Mouse (Mus musculus): Measurements from ENCODE around the gene Cd101. TPM values are rescaled to one million over a fixed set of nuclear protein-coding genes. Genes with fewer than 3 reads are reported as not detected.

The Cd101 gene
- polyA plus RNA-seq, 1 experiment from 2014 or later = not detected

DNA sequence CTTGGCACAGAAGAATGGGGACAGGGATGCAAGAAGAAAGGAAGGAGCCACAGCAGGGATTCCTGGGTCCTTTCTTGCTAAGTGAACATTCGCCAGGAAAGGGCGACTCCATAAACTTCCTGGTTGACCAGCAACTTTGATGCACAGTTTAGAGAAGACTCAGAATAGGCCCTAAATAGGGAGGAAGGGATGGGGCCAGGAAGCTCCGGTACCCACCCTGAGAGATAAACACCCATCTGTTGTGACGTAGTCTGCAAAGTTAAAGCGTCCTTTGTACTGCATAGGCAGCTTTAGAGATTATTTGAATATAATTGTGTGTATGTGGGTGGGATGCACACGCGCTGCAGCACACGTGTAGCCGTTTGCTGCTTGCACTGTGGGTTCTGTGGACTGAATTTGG lies 5.2 kb upstream of the Cd101 start:
- peaks cover 11% of the 10 kb centered on the region; the same call in 1 of the 2 replicates for H3K4me1 ChIP-seq (replicated peaks)
- H3K4me3 ChIP-seq = no peak overlapping the region
- no peaks in the 10 kb centered on the region for H3K36me3 ChIP-seq
- WGBS = 87% methylated on average over 9 of the region's 9 CpGs
- no peaks in the 10 kb centered on the region for H3K27me3 ChIP-seq (ENCODE audit: insufficient read depth, poor library complexity, severe bottlenecking)
- DNase-seq (ENCODE audit: low spot score) = no peak
- no peaks in the 10 kb centered on the region for H3K9me3 ChIP-seq
- no peak overlapping the region for H3K27ac ChIP-seq

- Histone ChIP-seq H3K4me3 (no peak overlapping the region), H3K27ac (no peak overlapping the region), H3K9me3 (no peaks in the 10 kb centered on the region), H3K36me3 (no peaks in the 10 kb centered on the region), H3K27me3 (ENCODE audit: insufficient read depth, poor library complexity, severe bottlenecking) (no peaks in the 10 kb centered on the region), H3K4me1 (replicated peaks) (peaks cover 11% of the 10 kb centered on the region; the same call in 1 of the 2 replicates)
- DNase-seq (ENCODE audit: low spot score) = no peak
- WGBS = 67% methylated on average over 4 of the region's 4 CpGs
Measured at GRCm38 (mm10) chr3:101033644-101034043, 4.3 kb upstream of the Cd101 start.

DNA sequence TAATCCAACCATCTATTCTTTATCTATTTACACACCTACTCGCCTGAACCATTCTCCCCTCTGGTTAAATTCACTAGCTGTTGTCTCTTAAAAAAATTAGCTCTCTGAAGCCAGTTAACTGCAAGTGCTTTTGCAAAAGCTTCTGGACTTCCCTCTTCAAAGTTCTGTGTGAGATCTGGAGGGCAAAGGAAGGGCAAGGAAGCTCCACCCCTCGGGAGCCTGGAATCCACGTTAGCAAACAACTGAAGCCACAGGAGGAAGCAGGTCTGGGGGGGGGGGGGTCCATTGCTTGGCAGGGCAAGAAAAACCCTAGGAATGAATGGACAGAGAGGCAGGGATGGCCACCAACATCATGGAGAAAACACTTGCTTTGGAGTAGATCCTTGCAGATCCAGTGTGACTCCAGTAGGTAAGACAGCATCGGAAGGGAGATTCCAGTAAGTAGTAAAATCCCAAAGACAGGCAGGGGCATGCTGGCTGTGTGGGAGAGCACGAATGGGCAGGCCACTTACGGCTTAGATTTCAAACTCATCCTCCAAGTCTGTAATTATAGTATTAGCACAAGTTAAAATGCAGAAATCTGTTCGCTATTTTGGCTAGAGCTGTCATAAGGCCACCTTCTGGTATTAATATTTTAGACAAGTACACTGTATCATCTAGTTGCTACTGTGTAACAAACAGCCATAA lies 2.2 kb upstream of the Cd101 start:
- H3K27me3 ChIP-seq (ENCODE audit: insufficient read depth, poor library complexity, severe bottlenecking) = no peaks in the 10 kb centered on the region
- no peaks in the 10 kb centered on the region for H3K36me3 ChIP-seq
- no peak for DNase-seq (ENCODE audit: low spot score)
- no peaks in the 10 kb centered on the region for H3K4me1 ChIP-seq (replicated peaks)
- H3K9me3 ChIP-seq = no peaks in the 10 kb centered on the region
- WGBS = 67% methylated on average over 7 of the region's 7 CpGs
- no peak overlapping the region for H3K27ac ChIP-seq
- H3K4me3 ChIP-seq = no peak overlapping the region

DNA sequence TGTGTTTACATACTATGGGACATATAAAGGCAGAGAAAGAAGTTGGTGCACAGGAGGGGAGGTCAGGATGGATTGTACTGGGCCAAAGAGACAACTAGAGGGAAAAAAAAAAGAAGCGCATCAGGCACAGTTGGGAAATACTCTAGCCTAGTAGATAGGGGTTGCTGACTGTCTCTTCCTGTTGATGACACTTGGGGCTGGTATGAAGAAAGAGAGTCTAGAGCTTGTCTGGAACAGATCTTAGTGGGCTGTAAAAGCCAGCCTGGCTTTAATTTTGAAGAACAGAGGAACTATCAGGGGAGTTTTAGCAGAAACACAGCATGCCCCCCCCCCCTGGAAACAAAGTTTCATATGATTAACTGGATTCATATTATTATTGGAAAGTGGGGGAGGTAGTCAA lies 1.3 kb upstream of the Cd101 start:
- no peaks in the 10 kb centered on the region for H3K9me3 ChIP-seq
- DNase-seq (ENCODE audit: low spot score) = no peak
- 97% methylated on average over 1 of the region's 1 CpGs for WGBS
- no peak overlapping the region for H3K27ac ChIP-seq
- no peak overlapping the region for H3K4me3 ChIP-seq
- no peaks in the 10 kb centered on the region for H3K36me3 ChIP-seq
- no peaks in the 10 kb centered on the region for H3K4me1 ChIP-seq (replicated peaks)
- H3K27me3 ChIP-seq (ENCODE audit: insufficient read depth, poor library complexity, severe bottlenecking) = no peaks in the 10 kb centered on the region

GRCm38 (mm10) chr3:101026741-101027140 lies 2.6 kb downstream of the Cd101 start:
- Histone ChIP-seq H3K9me3 (no peaks in the 10 kb centered on the region), H3K27ac (no peak overlapping the region), H3K27me3 (ENCODE audit: insufficient read depth, poor library complexity, severe bottlenecking) (no peaks in the 10 kb centered on the region), H3K36me3 (no peaks in the 10 kb centered on the region), H3K4me1 (replicated peaks) (no peaks in the 10 kb centered on the region), H3K4me3 (no peak overlapping the region)
- DNase-seq (ENCODE audit: low spot score) = no peak
- WGBS = 93% methylated on average over 1 of the region's 1 CpGs

- Histone ChIP-seq H3K4me1 (replicated peaks) (peaks cover 3% of the 10 kb centered on the region; the same call in 1 of the 2 replicates), H3K9me3 (no peaks in the 10 kb centered on the region), H3K36me3 (no peaks in the 10 kb centered on the region), H3K27me3 (ENCODE audit: insufficient read depth, poor library complexity, severe bottlenecking) (no peaks in the 10 kb centered on the region), H3K27ac (no peak overlapping the region), H3K4me3 (no peak overlapping the region)
- no peak for DNase-seq (ENCODE audit: low spot score)
- 87% methylated on average over 6 of the region's 6 CpGs for WGBS
Measured at GRCm38 (mm10) chr3:101022967-101023366, 6.4 kb downstream of the Cd101 start.

DNA sequence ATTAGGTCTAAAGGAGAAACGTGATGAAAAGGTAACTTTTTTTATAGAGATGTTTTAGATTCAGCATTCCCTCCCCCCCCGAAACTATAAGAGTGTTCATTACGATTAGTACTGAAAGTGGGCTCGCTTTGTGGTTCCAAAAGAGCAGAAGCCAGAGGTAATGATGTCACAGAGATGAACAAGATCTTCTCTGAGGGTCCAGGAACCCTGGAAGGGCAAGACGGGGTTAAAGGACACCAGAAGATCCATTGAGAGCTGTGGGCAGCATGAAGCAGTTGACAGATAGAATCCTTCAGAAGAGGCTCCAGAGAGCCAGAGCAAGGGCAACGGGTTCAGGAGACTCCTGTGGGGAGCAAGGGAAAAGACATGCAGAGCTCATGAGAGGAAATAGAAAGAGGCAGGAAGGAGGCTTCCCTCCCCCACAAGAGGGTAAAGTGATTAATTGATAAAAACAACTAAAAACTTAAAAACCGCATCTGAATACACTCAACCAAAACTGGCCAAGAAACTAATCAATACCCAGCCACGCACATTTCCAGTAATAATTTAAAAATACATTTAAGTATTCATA lies 7.8 kb downstream of the Cd101 start:
- DNase-seq (ENCODE audit: low spot score) = no peak
- no peak overlapping the region for H3K27ac ChIP-seq
- no peaks in the 10 kb centered on the region for H3K27me3 ChIP-seq (ENCODE audit: insufficient read depth, poor library complexity, severe bottlenecking)
- peaks cover 3% of the 10 kb centered on the region; the same call in 1 of the 2 replicates for H3K4me1 ChIP-seq (replicated peaks)
- no peak overlapping the region for H3K4me3 ChIP-seq
- no peaks in the 10 kb centered on the region for H3K9me3 ChIP-seq
- H3K36me3 ChIP-seq = no peaks in the 10 kb centered on the region
- 72% methylated on average over 8 of the region's 8 CpGs for WGBS

DNA sequence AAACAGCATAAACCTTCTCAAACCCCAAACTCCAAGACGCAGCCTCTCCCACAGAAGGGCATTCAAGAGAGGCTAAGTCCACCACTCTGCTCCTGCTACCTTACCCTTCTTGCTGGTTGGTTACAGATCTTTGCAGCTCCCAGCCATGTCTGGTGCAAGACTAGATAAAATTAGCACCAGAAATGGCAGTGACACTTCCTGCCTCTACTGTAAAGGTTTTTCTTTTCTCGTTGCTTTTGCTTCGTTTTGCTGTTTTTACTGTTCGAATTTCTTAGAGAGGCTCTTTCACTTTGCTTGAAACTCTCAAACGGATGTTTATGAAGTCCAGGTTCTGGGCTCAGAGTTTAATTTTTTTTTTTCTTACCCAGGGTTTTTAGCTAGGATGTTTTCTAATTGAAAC lies 8.3 kb downstream of the Cd101 start:
- Histone ChIP-seq H3K4me3 (no peak overlapping the region), H3K9me3 (no peaks in the 10 kb centered on the region), H3K27ac (no peak overlapping the region), H3K27me3 (ENCODE audit: insufficient read depth, poor library complexity, severe bottlenecking) (no peaks in the 10 kb centered on the region), H3K36me3 (no peaks in the 10 kb centered on the region), H3K4me1 (replicated peaks) (peaks cover 3% of the 10 kb centered on the region; the same call in 1 of the 2 replicates)
- no peak for DNase-seq (ENCODE audit: low spot score)
- WGBS = 80% methylated on average over 5 of the region's 5 CpGs

- WGBS = 86% methylated on average over 6 of the region's 6 CpGs
- Histone ChIP-seq H3K36me3 (no peaks in the 10 kb centered on the region), H3K9me3 (no peaks in the 10 kb centered on the region), H3K27ac (no peak overlapping the region), H3K4me1 (replicated peaks) (peaks cover 7% of the 10 kb centered on the region; the same call in 1 of the 2 replicates), H3K4me3 (no peak overlapping the region), H3K27me3 (ENCODE audit: insufficient read depth, poor library complexity, severe bottlenecking) (no peaks in the 10 kb centered on the region)
- DNase-seq (ENCODE audit: low spot score) = no peak
Measured at GRCm38 (mm10) chr3:101018494-101018893, 10.9 kb downstream of the Cd101 start.

GRCm38 (mm10) chr3:101016050-101016449 lies 13.3 kb downstream of the Cd101 start:
- Histone ChIP-seq H3K27ac (no peak overlapping the region), H3K4me3 (no peak overlapping the region), H3K4me1 (replicated peaks) (peaks cover 11% of the 10 kb centered on the region), H3K27me3 (ENCODE audit: insufficient read depth, poor library complexity, severe bottlenecking) (no peaks in the 10 kb centered on the region), H3K9me3 (no peaks in the 10 kb centered on the region), H3K36me3 (no peaks in the 10 kb centered on the region)
- 94% methylated on average over 7 of the region's 7 CpGs for WGBS
- no peak for DNase-seq (ENCODE audit: low spot score)

DNA sequence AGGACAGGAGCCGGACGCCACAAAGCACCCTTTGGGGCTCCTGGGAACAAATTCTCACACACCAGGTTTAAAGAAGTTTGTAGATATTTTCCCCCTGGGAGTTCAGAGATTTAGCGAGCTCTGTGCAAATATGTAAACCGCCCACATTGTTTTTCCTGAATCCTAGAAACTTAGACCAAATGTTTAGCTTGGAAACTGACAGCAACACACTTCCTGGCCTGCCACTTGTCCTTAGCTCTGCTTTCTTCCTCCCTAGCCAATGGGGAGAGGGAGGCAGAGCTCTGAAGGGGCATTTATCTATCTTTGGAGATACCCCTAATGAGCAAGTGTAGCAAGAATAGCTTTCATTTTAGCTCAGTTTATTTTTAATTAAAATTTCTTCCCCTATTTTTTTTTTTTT lies 14.1 kb downstream of the Cd101 start:
- Histone ChIP-seq H3K27me3 (ENCODE audit: insufficient read depth, poor library complexity, severe bottlenecking) (no peaks in the 10 kb centered on the region), H3K4me1 (replicated peaks) (peaks cover 11% of the 10 kb centered on the region), H3K9me3 (no peaks in the 10 kb centered on the region), H3K36me3 (no peaks in the 10 kb centered on the region), H3K4me3 (no peak overlapping the region), H3K27ac (no peak overlapping the region)
- DNase-seq (ENCODE audit: low spot score) = no peak
- 70% methylated on average over 4 of the region's 4 CpGs for WGBS

GRCm38 (mm10) chr3:101013536-101013935 lies 15.8 kb downstream of the Cd101 start:
- Histone ChIP-seq H3K27ac (no peak overlapping the region), H3K4me3 (no peak overlapping the region), H3K27me3 (ENCODE audit: insufficient read depth, poor library complexity, severe bottlenecking) (no peaks in the 10 kb centered on the region), H3K36me3 (no peaks in the 10 kb centered on the region), H3K9me3 (no peaks in the 10 kb centered on the region), H3K4me1 (replicated peaks) (peaks cover 11% of the 10 kb centered on the region)
- no peak for DNase-seq (ENCODE audit: low spot score)
- 88% methylated on average over 3 of the region's 3 CpGs for WGBS

DNA sequence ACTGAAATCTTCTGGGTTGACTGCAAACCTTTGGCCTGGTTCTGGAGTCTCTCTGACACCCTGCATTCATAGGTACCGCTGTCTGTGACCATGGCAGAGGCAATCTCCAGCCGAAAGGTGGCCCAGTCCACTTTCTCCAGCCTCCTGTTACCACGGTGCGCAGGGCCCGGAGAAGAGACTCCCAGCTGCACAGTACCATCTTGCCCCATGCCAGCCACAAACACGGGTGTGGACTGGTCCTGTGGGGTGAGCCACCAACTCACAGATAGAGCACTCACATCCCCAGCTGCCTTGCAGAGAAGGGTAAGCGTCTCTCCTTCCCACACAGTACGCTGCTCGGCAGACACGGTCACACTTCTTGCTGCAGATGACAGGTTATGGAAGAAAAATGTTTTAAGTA lies 16.4 kb downstream of the Cd101 start:
- Histone ChIP-seq H3K9me3 (no peaks in the 10 kb centered on the region), H3K36me3 (no peaks in the 10 kb centered on the region), H3K4me3 (no peak overlapping the region), H3K27me3 (ENCODE audit: insufficient read depth, poor library complexity, severe bottlenecking) (no peaks in the 10 kb centered on the region), H3K27ac (no peak overlapping the region), H3K4me1 (replicated peaks) (peaks cover 11% of the 10 kb centered on the region)
- no peak for DNase-seq (ENCODE audit: low spot score)
- 91% methylated on average over 10 of the region's 10 CpGs for WGBS

All from hindbrain, embryonic 10.5 days (tissue).